Mouse (Mus musculus) frontal cortex, postnatal 10 days (tissue): ENCODE data around the gene Ube2ql1.

Experiments
- DNase-seq, 2 experiments: peaks; one replicate each; pipeline ENCODE4 v3.0.0; 2022; ENCODE audit warnings: low spot score in 2 of 2, mixed read lengths in 1 of 2

The Ube2ql1 gene

DNA sequence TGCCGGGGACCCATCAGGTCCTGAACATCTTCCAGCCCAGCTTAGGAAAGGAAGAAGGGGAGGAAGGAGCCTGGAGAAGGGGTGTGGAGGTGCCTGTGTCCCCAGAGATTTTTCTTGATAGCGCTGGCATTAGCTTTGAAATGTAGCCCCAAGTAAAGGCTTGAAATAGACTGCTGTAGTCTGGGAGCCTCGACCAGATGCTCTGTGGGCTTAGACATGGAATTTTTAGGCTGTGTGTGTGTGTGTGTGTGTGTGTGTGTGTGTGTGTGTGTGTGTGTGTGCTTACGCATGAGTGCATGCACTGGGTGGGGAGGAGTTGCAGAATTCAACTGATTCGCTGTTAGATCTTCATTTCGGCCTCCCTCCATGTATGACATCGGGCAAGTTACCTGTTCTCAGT is 31.5 kb downstream of the Ube2ql1 start:
- no peak for DNase-seq

DNA sequence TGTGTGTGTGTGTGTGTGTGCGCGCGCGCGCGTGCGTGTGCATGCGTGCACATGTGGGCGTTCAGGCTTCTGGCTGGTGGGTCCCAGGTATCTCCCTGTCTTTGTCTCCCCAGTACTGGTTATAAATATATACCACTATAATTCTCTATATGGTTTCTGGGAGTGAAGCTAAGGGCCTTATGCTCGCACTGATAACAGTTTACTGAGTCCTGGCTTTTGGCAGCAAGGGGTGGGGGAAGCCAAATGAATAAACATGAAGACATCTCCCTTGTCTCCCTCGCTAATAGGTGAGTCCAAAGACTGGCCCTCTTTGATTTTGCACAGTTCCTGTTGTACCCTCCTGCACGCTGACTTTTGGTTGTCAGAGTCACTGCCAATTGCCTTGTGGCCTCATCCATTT is 32.2 kb downstream of the Ube2ql1 start:
- DNase-seq: no peak

DNA sequence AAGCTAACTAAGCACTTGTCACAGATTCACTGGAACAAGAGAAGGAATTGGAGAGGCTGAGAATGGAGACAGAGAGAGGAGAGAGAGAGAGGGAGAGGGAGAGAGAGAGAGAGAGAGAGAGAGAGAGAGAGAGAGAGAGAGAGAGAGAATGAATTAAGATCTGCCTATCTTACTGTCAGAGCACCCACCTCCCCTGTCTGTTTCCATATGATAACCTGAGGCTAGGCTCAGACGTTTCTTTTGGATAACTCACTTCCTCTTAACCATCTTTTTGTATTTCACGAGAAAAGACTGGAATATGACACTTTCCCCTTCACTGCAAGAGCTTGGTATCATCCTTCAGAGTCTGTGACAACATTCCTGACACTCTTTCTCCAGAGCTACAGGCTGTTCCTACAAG is 32.8 kb downstream of the Ube2ql1 start:
- DNase-seq: no peak

DNA sequence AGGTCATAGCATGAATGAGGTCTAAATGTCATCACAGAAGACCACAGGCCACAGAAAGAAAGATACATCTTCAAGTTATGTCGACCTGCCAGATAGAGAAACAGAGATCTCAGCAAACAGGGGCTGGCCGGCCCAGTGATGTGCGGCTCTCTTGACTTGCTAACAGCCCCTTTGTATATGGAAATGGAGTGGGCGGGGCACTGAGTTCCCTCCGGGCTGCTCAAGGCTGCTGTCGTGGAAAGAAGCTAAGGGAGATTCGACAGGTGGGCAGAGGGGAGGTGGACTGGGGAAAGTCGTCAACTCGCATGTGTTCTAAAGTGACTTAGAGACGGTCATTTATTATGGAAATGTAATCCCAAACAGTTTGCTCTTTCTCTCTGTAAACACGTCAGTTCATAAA is 36.2 kb downstream of the Ube2ql1 start:
- DNase-seq: no peak

DNA sequence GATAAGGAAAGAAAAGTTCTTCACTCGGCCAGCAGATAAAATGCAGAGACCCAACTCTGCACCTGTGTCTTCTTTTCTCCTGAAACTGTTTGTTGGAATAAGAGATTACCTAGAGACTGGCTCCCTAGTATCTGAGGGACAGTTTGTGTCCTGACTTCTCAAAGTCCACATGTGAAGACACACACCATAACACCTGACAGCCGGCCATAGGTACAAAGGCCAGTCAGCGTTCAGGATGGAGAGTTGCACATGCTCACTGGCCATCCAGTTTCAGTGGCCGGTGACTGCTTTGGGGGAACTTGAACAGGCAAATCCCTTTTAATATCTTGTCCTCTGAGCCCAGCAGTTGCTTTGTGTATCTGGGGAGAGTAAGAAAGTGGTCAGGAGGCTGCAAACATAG is 38.3 kb downstream of the Ube2ql1 start:
- no peak for DNase-seq

DNA sequence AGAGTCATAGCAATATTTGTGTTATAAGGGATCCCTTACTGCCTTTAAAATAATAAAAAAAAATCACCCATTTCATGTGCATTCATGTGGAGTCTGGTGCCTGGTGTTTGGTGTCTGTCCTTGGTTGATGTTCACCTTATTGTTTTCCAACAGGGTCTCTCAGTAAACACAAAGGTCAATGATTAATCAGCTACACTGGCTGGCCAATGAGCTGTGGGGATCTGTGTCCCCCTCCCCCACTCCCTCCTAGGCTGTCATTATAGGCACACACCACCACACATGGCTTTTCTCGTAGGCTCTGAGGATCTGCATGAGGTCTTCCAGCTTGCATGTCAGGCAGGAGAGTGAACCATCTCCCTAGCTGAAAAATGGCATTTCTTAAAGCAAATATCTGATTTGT is 38.9 kb downstream of the Ube2ql1 start:
- DNase-seq: no peak

DNA sequence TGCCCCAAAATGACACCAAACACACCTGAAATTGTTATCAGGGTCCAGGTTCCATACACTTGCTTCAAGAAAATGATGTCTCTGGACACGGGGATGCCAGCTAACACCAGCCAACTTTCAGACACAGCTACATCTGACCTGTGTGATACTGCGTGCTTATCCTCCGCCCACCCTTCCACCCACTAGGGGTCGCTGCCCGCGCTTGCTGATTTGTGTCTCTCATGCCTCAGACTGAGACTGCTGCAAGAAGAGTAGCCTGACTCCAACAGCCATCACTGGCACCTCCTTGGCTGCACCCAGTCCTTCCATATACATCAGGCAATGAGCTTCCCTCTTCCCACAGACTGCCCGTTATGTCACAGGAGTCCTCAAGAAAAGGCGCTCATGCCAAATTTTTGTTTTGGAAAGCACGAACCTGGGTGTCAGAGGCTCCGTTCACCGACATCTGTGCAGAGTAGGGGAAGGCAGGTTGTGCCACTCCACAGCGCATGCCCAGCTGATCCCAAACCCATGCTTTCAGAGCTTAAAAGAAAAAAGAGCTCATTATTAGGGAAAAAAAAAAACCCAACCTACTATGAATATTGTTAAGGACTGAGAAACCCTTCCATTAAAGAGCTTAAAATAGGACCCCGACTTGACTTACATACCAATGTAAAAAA is 43.2 kb downstream of the Ube2ql1 start:
- peak; percentile 69 to 79 for DNase-seq

DNA sequence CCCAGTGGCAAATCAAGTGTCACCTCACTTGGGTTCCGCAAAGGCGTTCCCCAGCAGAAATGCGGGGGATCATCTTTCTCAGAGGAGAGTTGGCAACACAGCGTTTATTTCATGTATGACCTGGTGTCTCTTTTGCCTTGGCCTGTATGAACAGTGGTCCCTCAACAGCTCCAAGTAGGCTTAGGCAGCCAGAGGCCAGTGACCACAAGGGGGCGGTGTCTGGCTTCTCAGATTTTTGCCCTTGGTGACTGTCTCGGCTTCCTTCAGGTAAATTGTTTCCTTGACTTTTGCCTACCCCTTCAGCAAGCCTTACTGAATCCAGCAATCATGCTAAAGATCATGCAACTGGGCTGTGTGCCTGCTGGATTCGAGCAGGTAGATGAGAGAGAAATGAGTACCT is 48.6 kb downstream of the Ube2ql1 start:
- DNase-seq: peak in 1 of 2 experiments; percentile 44

DNA sequence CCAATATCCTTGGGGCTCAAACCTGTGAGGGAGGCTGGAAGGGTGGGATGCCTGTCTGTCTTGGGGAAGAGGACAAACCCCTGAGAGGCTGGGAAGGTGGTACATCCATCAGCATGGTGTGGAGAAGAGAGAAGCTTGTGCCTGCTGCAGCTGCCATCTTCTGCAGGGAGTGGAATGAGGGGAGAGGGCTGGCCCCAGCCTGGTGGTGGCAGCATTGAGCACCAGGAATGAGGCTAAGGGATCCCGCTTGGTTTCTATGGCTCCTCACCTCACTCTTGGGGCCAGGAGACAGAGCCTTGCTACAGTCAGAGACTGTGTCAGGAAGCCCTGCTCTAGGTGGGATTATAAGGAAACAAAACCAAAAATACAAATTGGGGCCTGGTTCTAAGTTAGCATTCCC is 52.7 kb downstream of the Ube2ql1 start:
- no peak for DNase-seq

DNA sequence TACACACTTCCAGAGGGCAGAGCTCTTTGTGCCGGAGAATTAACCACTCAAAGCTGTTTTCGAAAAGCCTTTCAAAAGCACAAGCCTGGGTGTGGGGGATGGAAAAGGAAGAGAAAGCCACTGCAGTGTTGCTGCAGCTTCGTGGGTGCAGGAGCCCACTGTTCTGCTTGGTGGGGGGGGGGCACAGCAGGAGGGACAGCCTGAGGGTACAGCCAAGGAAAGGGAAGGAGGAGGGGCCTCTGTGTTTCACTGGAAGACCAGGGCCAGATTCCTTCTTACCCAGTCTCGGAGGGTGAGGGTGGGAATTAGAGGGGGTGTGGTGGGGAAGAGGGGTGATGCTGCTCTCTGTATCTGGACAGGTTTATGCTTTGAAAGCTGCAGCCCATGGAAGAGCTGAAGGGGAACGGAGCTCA is 54.3 kb downstream of the Ube2ql1 start:
- no peak for DNase-seq

DNA sequence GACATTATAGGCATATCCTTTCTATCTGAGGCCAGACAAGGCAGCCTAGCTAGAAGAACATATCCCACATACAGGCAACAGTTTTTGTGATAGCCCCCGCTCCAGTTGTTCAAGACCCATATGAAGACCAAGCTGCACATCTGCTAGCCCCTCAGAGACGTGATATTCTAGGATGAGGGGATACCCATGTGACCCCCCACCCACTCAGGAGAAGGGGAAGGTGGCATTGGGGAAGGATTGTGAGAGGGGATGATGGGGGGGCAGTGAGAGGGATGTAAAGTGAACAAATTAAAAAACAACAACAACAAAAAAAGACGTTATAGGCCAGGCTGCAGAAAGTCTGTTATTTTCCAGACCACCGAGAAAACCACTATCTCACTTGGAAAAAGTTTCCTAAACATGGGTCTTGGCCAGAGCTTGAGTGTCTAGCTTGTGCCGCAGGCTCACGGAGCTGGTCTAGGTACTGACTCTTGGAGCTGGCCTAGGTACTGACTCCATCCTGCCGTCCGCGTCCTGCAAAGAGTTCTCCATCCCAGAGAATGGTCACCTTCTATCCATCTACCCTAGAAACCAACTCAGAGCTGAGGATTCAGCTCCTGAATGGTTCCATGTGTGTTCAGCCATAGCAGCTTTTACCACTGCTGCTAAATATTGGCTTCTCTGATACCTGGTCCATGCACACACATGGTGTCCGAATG is 65.6 kb downstream of the Ube2ql1 start:
- no peak for DNase-seq

DNA sequence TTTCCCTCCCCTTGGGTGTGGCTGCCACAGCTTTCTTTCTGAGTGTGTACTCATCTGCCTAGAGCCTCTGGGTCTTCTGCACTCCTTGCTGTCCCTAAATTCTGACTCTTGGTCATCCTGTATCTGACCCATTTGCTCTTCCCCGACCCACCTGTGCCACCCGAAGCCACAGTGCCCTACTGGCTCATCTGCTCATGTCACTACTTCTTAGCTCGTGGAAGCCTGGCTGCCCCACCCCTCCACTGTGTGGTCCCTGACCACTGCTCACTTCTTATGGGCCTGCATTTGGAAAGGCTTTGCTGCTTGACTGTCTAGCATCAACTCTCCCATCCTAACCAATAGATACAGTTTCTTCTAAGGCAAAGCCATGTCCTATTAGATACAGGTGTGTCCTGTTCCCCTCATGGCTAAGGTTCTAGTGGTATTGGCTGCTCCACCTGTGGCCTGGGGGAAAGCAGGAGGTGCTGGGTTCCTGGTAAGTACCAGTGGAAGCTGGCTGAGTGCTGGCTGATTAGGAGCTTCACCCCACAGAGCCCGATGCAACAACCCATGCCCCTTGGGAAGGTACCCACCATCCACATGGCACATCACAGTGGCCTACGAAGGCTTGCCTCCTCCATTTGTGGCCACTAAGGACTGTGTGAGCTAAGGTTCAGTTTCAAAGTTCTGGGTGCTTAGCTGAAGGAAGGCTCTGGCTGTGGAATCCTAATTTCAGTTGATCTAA is 66.3 kb downstream of the Ube2ql1 start:
- DNase-seq: no peak

DNA sequence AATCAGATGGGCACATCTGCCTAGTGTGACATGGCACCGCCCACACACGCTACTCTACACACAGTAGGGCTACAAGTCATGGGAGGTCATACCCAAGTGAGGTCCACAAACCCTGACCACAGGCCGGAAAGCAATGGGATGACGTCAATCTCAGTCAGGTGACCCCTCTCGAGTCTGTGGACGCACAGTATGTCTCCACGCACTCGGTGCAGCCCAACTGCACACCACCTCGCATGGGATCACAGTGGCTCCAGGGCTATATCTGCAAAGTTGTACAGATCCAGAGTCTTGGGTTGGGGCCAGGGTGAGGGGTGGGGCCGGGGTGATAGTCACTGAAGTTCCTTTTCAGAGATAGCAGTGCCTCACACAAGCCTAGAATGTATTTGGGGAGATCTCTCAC is 67.1 kb downstream of the Ube2ql1 start:
- no peak for DNase-seq

DNA sequence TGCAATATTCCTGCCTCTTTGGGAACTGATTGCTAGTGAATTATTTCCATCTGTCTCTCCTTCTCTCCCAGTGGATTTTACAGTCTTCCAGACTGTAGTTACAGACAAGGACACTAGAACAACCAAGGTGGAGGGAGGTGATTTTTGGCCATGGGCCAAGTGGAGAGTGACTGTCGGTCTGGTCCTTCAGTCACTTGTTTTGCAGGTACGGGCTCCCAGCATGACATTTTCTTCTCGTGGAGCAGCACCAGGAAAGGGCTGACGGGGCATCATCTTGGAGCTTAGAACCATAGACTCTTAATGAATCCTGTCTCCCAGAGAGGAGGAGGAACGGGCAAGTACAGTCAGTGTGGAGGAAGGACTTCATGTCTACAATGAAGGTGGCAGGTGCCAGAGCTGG is 67.6 kb downstream of the Ube2ql1 start:
- DNase-seq: no peak

DNA sequence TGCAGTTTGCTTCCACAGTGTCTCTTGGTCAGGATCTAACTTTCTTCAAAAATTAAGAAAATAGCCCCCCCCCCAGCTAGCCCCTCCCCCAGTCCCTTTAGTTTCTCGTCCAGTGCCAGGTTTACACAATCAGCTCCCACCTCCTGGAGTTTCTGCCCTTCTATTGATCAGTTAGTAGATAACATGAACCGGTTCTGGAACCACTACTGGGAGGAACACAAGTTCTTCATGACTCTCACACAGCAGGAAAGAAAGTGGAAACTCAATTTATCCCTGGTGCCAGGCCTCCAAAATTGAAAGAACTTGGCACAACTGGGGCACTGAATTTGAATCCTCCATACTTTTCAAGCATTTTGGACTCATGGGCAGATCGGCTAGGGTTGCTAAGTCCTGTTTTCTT is 85.2 kb downstream of the Ube2ql1 start:
- DNase-seq: no peak
